Mouse (Mus musculus) midbrain, embryonic 12.5 days (tissue): ENCODE results near the gene Padi4. TPM values are rescaled to one million over a fixed set of nuclear protein-coding genes. Genes with fewer than 3 reads are reported as not detected.

Experiments used
- ATAC-seq: fragments of 200-750 bp; cut with Nextera tagmentation; 2 replicates; pipeline ENCODE4 v1.8.0; 2017; ENCODE audit warnings: low read depth, moderate TSS enrichment, moderate library complexity; ENCODE audit not compliant: low FRiP score
- H3K27ac ChIP-seq: fragments of 300-500 bp; sonication (generic); replicated peaks from 2 replicates; pipeline ENCODE4 v1.5.1; 2016; ENCODE audit warnings: mild to moderate bottlenecking
- H3K27me3 ChIP-seq: fragments of 300-500 bp; sonication (generic); 2 replicates; pipeline ENCODE4 v1.6.1; 2016; ENCODE audit warnings: mild to moderate bottlenecking
- H3K36me3 ChIP-seq: fragments of 300-500 bp; sonication (generic); 2 replicates; pipeline ENCODE4 v1.6.1; 2016
- H3K4me1 ChIP-seq: fragments of 300-500 bp; sonication (generic); 2 replicates; pipeline ENCODE4 v1.6.1; 2016
- H3K4me2 ChIP-seq: fragments of 300-500 bp; sonication (generic); replicated peaks from 2 replicates; pipeline ENCODE4 v1.6.1; 2016; ENCODE audit warnings: mild to moderate bottlenecking, moderate library complexity
- H3K4me3 ChIP-seq: fragments of 300-500 bp; sonication (generic); 2 replicates; pipeline ENCODE4 v1.5.1; 2016; ENCODE audit warnings: mild to moderate bottlenecking
- H3K9ac ChIP-seq: fragments of 300-500 bp; sonication (generic); replicated peaks from 2 replicates; pipeline ENCODE4 v1.6.1; 2016; ENCODE audit warnings: mild to moderate bottlenecking, moderate library complexity
- H3K9me3 ChIP-seq: fragments of 300-500 bp; sonication (generic); 2 replicates; pipeline ENCODE4 v1.6.1; 2016; ENCODE audit warnings: mild to moderate bottlenecking
- WGBS: fragments of 180-500 bp; shearing (Covaris S2); methylation state at CpG from one replicate; pipeline ENCODE4 v1.1.7; 2016; 5-methylcytosine and 5-hydroxymethylcytosine counted together
- polyA plus RNA-seq: library from polyadenylated mRNA; unstranded; fragments of >200 nt; fragmentation: Nextera tagmentation; extraction: Ambion mirVana; gene quantifications from 2 replicates; pipeline ENCODE4 v1.2.1, GENCODE M21; 2016

The Padi4 gene
- polyA plus RNA-seq, 1 experiment from 2014 or later = 0.10 TPM

- H3K27ac ChIP-seq = no peak overlapping the region
- no peak overlapping the region for H3K4me3 ChIP-seq
- H3K4me2 ChIP-seq = no peak overlapping the region
- no peaks in the 10 kb centered on the region for H3K9me3 ChIP-seq
- ATAC-seq = no peak
- H3K36me3 ChIP-seq = no peaks in the 10 kb centered on the region
- 85% methylated on average over 8 of the region's 8 CpGs for WGBS
- H3K27me3 ChIP-seq = peaks cover 22% of the 10 kb centered on the region
- H3K4me1 ChIP-seq = peaks cover 16% of the 10 kb centered on the region; the same call in 1 of the 2 replicates
- H3K9ac ChIP-seq = no peak overlapping the region
These were observed 35.1 kb upstream of the Padi4 start for GRCm38 (mm10) chr4:140809118-140809517.

- Histone ChIP-seq H3K4me3 (no peak overlapping the region), H3K4me2 (no peak overlapping the region), H3K27me3 (no peaks in the 10 kb centered on the region), H3K9ac (no peak overlapping the region), H3K27ac (no peak overlapping the region), H3K4me1 (no peaks in the 10 kb centered on the region), H3K36me3 (no peaks in the 10 kb centered on the region), H3K9me3 (no peaks in the 10 kb centered on the region)
- 91% methylated on average over 9 of the region's 9 CpGs for WGBS
- no peak for ATAC-seq
These were observed 30.6 kb upstream of the Padi4 start for GRCm38 (mm10) chr4:140804601-140805000.

GRCm38 (mm10) chr4:140801364-140801763 is 27.3 kb upstream of the Padi4 start:
- Histone ChIP-seq H3K36me3 (no peaks in the 10 kb centered on the region), H3K4me3 (no peak overlapping the region), H3K27ac (no peak overlapping the region), H3K27me3 (no peaks in the 10 kb centered on the region), H3K4me2 (no peak overlapping the region), H3K9me3 (no peaks in the 10 kb centered on the region), H3K9ac (no peak overlapping the region), H3K4me1 (no peaks in the 10 kb centered on the region)
- 75% methylated on average over 3 of the region's 3 CpGs for WGBS
- no peak for ATAC-seq

GRCm38 (mm10) chr4:140796786-140797185 is 22.8 kb upstream of the Padi4 start:
- Histone ChIP-seq H3K4me2 (no peak overlapping the region), H3K27ac (no peak overlapping the region), H3K36me3 (no peaks in the 10 kb centered on the region), H3K27me3 (no peaks in the 10 kb centered on the region), H3K9me3 (no peaks in the 10 kb centered on the region), H3K4me1 (no peaks in the 10 kb centered on the region), H3K9ac (no peak overlapping the region), H3K4me3 (no peak overlapping the region)
- 84% methylated on average over 3 of the region's 3 CpGs for WGBS
- ATAC-seq = no peak

- no peak overlapping the region for H3K4me3 ChIP-seq
- no peaks in the 10 kb centered on the region for H3K36me3 ChIP-seq
- no peak for ATAC-seq
- no peak overlapping the region for H3K4me2 ChIP-seq
- 87% methylated on average over 9 of the region's 9 CpGs for WGBS
- H3K27ac ChIP-seq = no peak overlapping the region
- H3K4me1 ChIP-seq = no peaks in the 10 kb centered on the region
- no peaks in the 10 kb centered on the region for H3K27me3 ChIP-seq
- no peak overlapping the region for H3K9ac ChIP-seq
- H3K9me3 ChIP-seq = no peaks in the 10 kb centered on the region
These were observed 20.6 kb upstream of the Padi4 start for GRCm38 (mm10) chr4:140794678-140795077.

- Histone ChIP-seq H3K4me2 (no peak overlapping the region), H3K9me3 (no peaks in the 10 kb centered on the region), H3K27me3 (no peaks in the 10 kb centered on the region), H3K36me3 (no peaks in the 10 kb centered on the region), H3K4me3 (no peak overlapping the region), H3K27ac (no peak overlapping the region), H3K9ac (no peak overlapping the region), H3K4me1 (no peaks in the 10 kb centered on the region)
- ATAC-seq = no peak
- 58% methylated on average over 9 of the region's 9 CpGs for WGBS
These were observed 19.8 kb upstream of the Padi4 start for GRCm38 (mm10) chr4:140793795-140794194.

- H3K36me3 ChIP-seq = no peaks in the 10 kb centered on the region
- H3K9me3 ChIP-seq = no peaks in the 10 kb centered on the region
- WGBS = 92% methylated on average over 7 of the region's 7 CpGs
- H3K4me2 ChIP-seq = no peak overlapping the region
- no peak overlapping the region for H3K4me3 ChIP-seq
- no peaks in the 10 kb centered on the region for H3K27me3 ChIP-seq
- H3K9ac ChIP-seq = no peak overlapping the region
- no peaks in the 10 kb centered on the region for H3K4me1 ChIP-seq
- no peak for ATAC-seq
- H3K27ac ChIP-seq = no peak overlapping the region
These were observed 18.5 kb upstream of the Padi4 start for GRCm38 (mm10) chr4:140792584-140792983.

- Histone ChIP-seq H3K4me2 (no peak overlapping the region), H3K27ac (no peak overlapping the region), H3K36me3 (no peaks in the 10 kb centered on the region), H3K9me3 (no peaks in the 10 kb centered on the region), H3K9ac (no peak overlapping the region), H3K4me1 (no peaks in the 10 kb centered on the region), H3K27me3 (no peaks in the 10 kb centered on the region), H3K4me3 (no peak overlapping the region)
- ATAC-seq = no peak
- 83% methylated on average over 16 of the region's 16 CpGs for WGBS
These were observed 17.0 kb upstream of the Padi4 start for GRCm38 (mm10) chr4:140791071-140791470.

- WGBS = 95% methylated on average over 4 of the region's 4 CpGs
- no peak overlapping the region for H3K9ac ChIP-seq
- no peaks in the 10 kb centered on the region for H3K9me3 ChIP-seq
- ATAC-seq = no peak
- no peaks in the 10 kb centered on the region for H3K36me3 ChIP-seq
- H3K4me3 ChIP-seq = no peak overlapping the region
- H3K27ac ChIP-seq = no peak overlapping the region
- H3K4me2 ChIP-seq = no peak overlapping the region
- no peaks in the 10 kb centered on the region for H3K27me3 ChIP-seq
- no peaks in the 10 kb centered on the region for H3K4me1 ChIP-seq
These were observed 15.9 kb upstream of the Padi4 start for GRCm38 (mm10) chr4:140789983-140790382.

- Histone ChIP-seq H3K4me3 (no peak overlapping the region), H3K36me3 (no peaks in the 10 kb centered on the region), H3K27ac (no peak overlapping the region), H3K9me3 (no peaks in the 10 kb centered on the region), H3K9ac (no peak overlapping the region), H3K27me3 (no peaks in the 10 kb centered on the region), H3K4me2 (no peak overlapping the region), H3K4me1 (no peaks in the 10 kb centered on the region)
- ATAC-seq = no peak
- WGBS = 44% methylated on average over 6 of the region's 6 CpGs
These were observed 14.9 kb upstream of the Padi4 start for GRCm38 (mm10) chr4:140788983-140789382.

- no peaks in the 10 kb centered on the region for H3K4me1 ChIP-seq
- no peak overlapping the region for H3K9ac ChIP-seq
- no peak overlapping the region for H3K4me3 ChIP-seq
- H3K36me3 ChIP-seq = no peaks in the 10 kb centered on the region
- ATAC-seq = no peak
- H3K27me3 ChIP-seq = no peaks in the 10 kb centered on the region
- H3K4me2 ChIP-seq = no peak overlapping the region
- no peaks in the 10 kb centered on the region for H3K9me3 ChIP-seq
- WGBS = 88% methylated on average over 6 of the region's 6 CpGs
- no peak overlapping the region for H3K27ac ChIP-seq
These were observed 14.2 kb upstream of the Padi4 start for GRCm38 (mm10) chr4:140788264-140788663.

GRCm38 (mm10) chr4:140787414-140787813 is 13.4 kb upstream of the Padi4 start:
- Histone ChIP-seq H3K27ac (no peak overlapping the region), H3K4me2 (no peak overlapping the region), H3K4me1 (no peaks in the 10 kb centered on the region), H3K9ac (no peak overlapping the region), H3K4me3 (no peak overlapping the region), H3K27me3 (no peaks in the 10 kb centered on the region), H3K36me3 (no peaks in the 10 kb centered on the region), H3K9me3 (no peaks in the 10 kb centered on the region)
- WGBS = 75% methylated on average over 3 of the region's 4 CpGs
- ATAC-seq = no peak

- no peak overlapping the region for H3K27ac ChIP-seq
- 87% methylated on average over 5 of the region's 5 CpGs for WGBS
- no peak overlapping the region for H3K4me3 ChIP-seq
- H3K36me3 ChIP-seq = no peaks in the 10 kb centered on the region
- H3K9ac ChIP-seq = no peak overlapping the region
- peaks cover 6% of the 10 kb centered on the region; the same call in 1 of the 2 replicates for H3K9me3 ChIP-seq
- no peak overlapping the region for H3K4me2 ChIP-seq
- no peaks in the 10 kb centered on the region for H3K27me3 ChIP-seq
- H3K4me1 ChIP-seq = no peaks in the 10 kb centered on the region
- ATAC-seq = no peak
These were observed 11.2 kb upstream of the Padi4 start for GRCm38 (mm10) chr4:140785217-140785616.
